11 mouse cellular contexts compared by ENCODE assay signal in genomic region chr15:80792556-80792955, GRCm38 (mm10).
"Had no signal": no experiment of that assay in that cellular context is flagged by ENCODE, and none has a peak within 500 bp of the region (broad histone marks: within the 10 kb centered on the region; RNA-seq: fewer than 3 reads in every experiment).

No protein-coding gene starts in this region.

- H3K9me3 ChIP-seq: limb, embryonic 13.5 days; liver, embryonic 15.5 days; midbrain, embryonic 12.5 days; neural tube, embryonic 12.5 days had no signal

- H3K4me3 ChIP-seq: limb, embryonic 13.5 days; liver, embryonic 15.5 days; midbrain, embryonic 12.5 days; neural tube, embryonic 12.5 days had no signal

- H3K27me3 ChIP-seq: limb, embryonic 13.5 days; liver, embryonic 15.5 days; midbrain, embryonic 12.5 days; neural tube, embryonic 12.5 days had no signal

- H3K36me3 ChIP-seq: limb, embryonic 13.5 days; liver, embryonic 15.5 days; midbrain, embryonic 12.5 days; neural tube, embryonic 12.5 days had no signal

- H3K4me2 ChIP-seq: limb, embryonic 13.5 days; liver, embryonic 15.5 days; lung, embryonic 14.5 days; midbrain, embryonic 12.5 days; neural tube, embryonic 12.5 days had no signal

- ATAC-seq: midbrain, embryonic 16.5 days had no signal

- DNase-seq: kidney, adult 18-20 months; kidney, postnatal 10 days; left cerebral cortex, postnatal 4 days; lung, embryonic 14.5 days; right cerebral cortex, postnatal 14 days; thymus, postnatal 4 days had no signal

- H3K27ac ChIP-seq: limb, embryonic 13.5 days; liver, embryonic 15.5 days; midbrain, embryonic 12.5 days; neural tube, embryonic 12.5 days had no signal

- H3K9ac ChIP-seq: limb, embryonic 13.5 days; liver, embryonic 15.5 days; lung, embryonic 14.5 days; midbrain, embryonic 12.5 days; neural tube, embryonic 12.5 days had no signal
